Mouse (Mus musculus) kidney, adult 2 months (tissue): ENCODE results near the gene Wipi2.

ENCODE experiments used
- CTCF ChIP-seq: fragments of 200-500 bp; conservative IDR thresholded peaks from 2 replicates; pipeline ENCODE4 v1.5.1; 2011; ENCODE audit warnings: low read depth, mild to moderate bottlenecking, control low read depth, low read length, moderate library complexity, mixed read lengths; ENCODE audit not compliant: insufficient read depth, insufficient read length
- POLR2A ChIP-seq: fragments of 200-500 bp; IDR thresholded peaks from one replicate; pipeline ENCODE4 v1.6.1; 2011; ENCODE audit warnings: low read depth, low read length, control low read depth

- TF ChIP-seq CTCF (no peak), POLR2A (no peak)
These were observed 68.8 kb downstream of the Wipi2 start for GRCm38 (mm10) chr5:142696258-142696657.
